Mouse (Mus musculus) neural tube, embryonic 13.5 days (tissue): ENCODE results near the gene Ola1. TPM values are rescaled to one million over a fixed set of nuclear protein-coding genes. Genes with fewer than 3 reads are reported as not detected.

Experiments used
- polyA plus RNA-seq: library from polyadenylated mRNA; unstranded; fragments of >200 nt; fragmentation: Nextera tagmentation; extraction: Ambion mirVana; gene quantifications from 2 replicates; pipeline ENCODE4 v1.2.1, GENCODE M21; 2015

The Ola1 gene
- polyA plus RNA-seq, 1 experiment from 2014 or later = 102 TPM

Other genes starting within 250 kb of the Ola1 start
- gene Sp3, start 238.5 kb downstream of the Ola1 start, polyA plus RNA-seq = 39.7 and 45.1 TPM in 2 replicates
- not detected in 2 replicates for gene Gm11084, start 232.2 kb downstream of the Ola1 start, polyA plus RNA-seq
- gene Sp9, start 53.0 kb upstream of the Ola1 start, polyA plus RNA-seq = 1.5 TPM in 2 replicates
- gene Scrn3, start 93.7 kb upstream of the Ola1 start, polyA plus RNA-seq = 9.0 and 10.2 TPM in 2 replicates
- gene Cir1, start 93.8 kb upstream of the Ola1 start, polyA plus RNA-seq = 29.2 and 30.4 TPM in 2 replicates
- gene Gpr155, start 167.6 kb upstream of the Ola1 start, polyA plus RNA-seq = 14.8 and 16.0 TPM in 2 replicates